Mouse (Mus musculus): ENCODE measurements around the gene Arhgap31. TPM values are rescaled to one million over a fixed set of nuclear protein-coding genes. Genes with fewer than 3 reads are reported as not detected.

Arhgap31 gene
- total and polyA plus RNA-seq, 3 experiments = 0.01 to 0.04 TPM; not detected in 1

GRCm38 (mm10) chr16:38637085-38637484 is 76.0 kb downstream of the Arhgap31 start:
- TF ChIP-seq MAFK (IDR thresholded peaks at IDR 0.05; ENCODE audit: borderline replicate concordance, low read depth, low read length) (no peak), USF1 (IDR thresholded peaks at IDR 0.05; ENCODE audit: low read depth, low read length) (no peak), ZNF384 (IDR thresholded peaks at IDR 0.05; ENCODE audit: low read depth, low read length) (no peak), POLR2A (IDR thresholded peaks at IDR 0.05; ENCODE audit: control insufficient read depth in 1 of 2, insufficient read depth in 1 of 2, low read depth in 1 of 2, low read length in 2 of 2, poor library complexity in 1 of 2) (no peak), E2F4 (IDR thresholded peaks at IDR 0.05; ENCODE audit: borderline replicate concordance, low read depth, low read length) (no peak), MXI1 (IDR thresholded peaks at IDR 0.05; ENCODE audit: low read depth, low read length) (no peak), KAT2A (conservative IDR thresholded peaks at IDR 0.05; ENCODE audit: low read depth, low read length) (no peak), CHD1 (IDR thresholded peaks at IDR 0.05; ENCODE audit: low read depth, low read length) (no peak), ZMIZ1 (IDR thresholded peaks at IDR 0.05; ENCODE audit: low read depth, low read length) (no peak), RCOR1 (IDR thresholded peaks at IDR 0.05; ENCODE audit: low read depth, low read length) (no peak), MAX (IDR thresholded peaks at IDR 0.05; ENCODE audit: low read length) (no peak)
- H3K27ac ChIP-seq (ENCODE audit: control insufficient read depth, low read depth, low read length) = no peak overlapping the region
- no peaks in the 10 kb centered on the region for H3K36me3 ChIP-seq (ENCODE audit: control insufficient read depth in 1 of 2, insufficient read depth in 2 of 2, low read length in 2 of 2)
- H3K4me3 ChIP-seq (ENCODE audit: control insufficient read depth in 1 of 2, insufficient read depth in 1 of 2, low read depth in 2 of 2, low read length in 2 of 2) = no peak overlapping the region
- H3K27me3 ChIP-seq (ENCODE audit: control insufficient read depth in 1 of 2, insufficient read depth in 2 of 2, low read length in 2 of 2) = peaks cover 3 to 4% of the 10 kb centered on the region in 2 experiments; a peak in 2 of 4 replicates
- no peak overlapping the region for H3K9ac ChIP-seq (ENCODE audit: control insufficient read depth, low read depth, low read length, poor library complexity, severe bottlenecking)
- H3K79me2 ChIP-seq (ENCODE audit: control insufficient read depth, insufficient read depth, low read length, poor library complexity) = no peaks in the 10 kb centered on the region
- DNase-seq (ENCODE audit: low read depth, low spot score) = no peak
- no peaks in the 10 kb centered on the region; a peak in 1 of 4 replicates for H3K4me1 ChIP-seq (ENCODE audit: control insufficient read depth in 1 of 2, insufficient read depth in 2 of 2, low read length in 2 of 2)
- no peaks in the 10 kb centered on the region for H3K9me3 ChIP-seq (replicated peaks; ENCODE audit: insufficient read depth, low read length)

- no peaks in the 10 kb centered on the region for H3K9me3 ChIP-seq (replicated peaks; ENCODE audit: insufficient read depth, low read length)
- no peak for TF ChIP-seq CHD1 (IDR thresholded peaks at IDR 0.05; ENCODE audit: low read depth, low read length)
- no peak for TF ChIP-seq JUND (IDR thresholded peaks at IDR 0.05; ENCODE audit: low read depth, low read length)
- TF ChIP-seq TCF12 (IDR thresholded peaks at IDR 0.05; ENCODE audit: low read depth, low read length) = no peak
- no peak for TF ChIP-seq MYC (IDR thresholded peaks at IDR 0.05; ENCODE audit: low read depth, low read length)
- TF ChIP-seq MAZ (IDR thresholded peaks at IDR 0.05; ENCODE audit: low read depth, low read length) = no peak
- no peak for TF ChIP-seq MYB (IDR thresholded peaks at IDR 0.05; ENCODE audit: low read depth, low read length)
- no peak for TF ChIP-seq MAX (IDR thresholded peaks at IDR 0.05; ENCODE audit: low read length)
- TF ChIP-seq E2F4 (IDR thresholded peaks at IDR 0.05; ENCODE audit: borderline replicate concordance, low read depth, low read length) = no peak
- TF ChIP-seq ELF1 (IDR thresholded peaks at IDR 0.05; ENCODE audit: low read depth, low read length) = no peak
- no peak for TF ChIP-seq UBTF (IDR thresholded peaks at IDR 0.05; ENCODE audit: borderline replicate concordance, insufficient read depth, low read depth, low read length)
- TF ChIP-seq POLR2A (IDR thresholded peaks at IDR 0.05; ENCODE audit: control insufficient read depth in 1 of 2, insufficient read depth in 1 of 2, low read depth in 1 of 2, low read length in 2 of 2, poor library complexity in 1 of 2) = no peak
- TF ChIP-seq RAD21 (IDR thresholded peaks at IDR 0.05; ENCODE audit: low read depth, low read length) = no peak
- TF ChIP-seq GATA1 (IDR thresholded peaks at IDR 0.05; ENCODE audit: low read depth, low read length) = no peak
- no peak for TF ChIP-seq ETS1 (IDR thresholded peaks at IDR 0.05; ENCODE audit: low read depth, low read length)
- no peak for TF ChIP-seq KAT2A (conservative IDR thresholded peaks at IDR 0.05; ENCODE audit: low read depth, low read length)
- TF ChIP-seq POLR2AphosphoS5 (IDR thresholded peaks at IDR 0.05; ENCODE audit: borderline replicate concordance, low read depth, low read length) = no peak
- peaks cover 3 to 4% of the 10 kb centered on the region in 2 experiments; a peak in 2 of 4 replicates for H3K27me3 ChIP-seq (ENCODE audit: control insufficient read depth in 1 of 2, insufficient read depth in 2 of 2, low read length in 2 of 2)
- H3K79me2 ChIP-seq (ENCODE audit: control insufficient read depth, insufficient read depth, low read length, poor library complexity) = no peaks in the 10 kb centered on the region
- no peak overlapping the region for H3K27ac ChIP-seq (ENCODE audit: control insufficient read depth, low read depth, low read length)
- H3K36me3 ChIP-seq (ENCODE audit: control insufficient read depth in 1 of 2, insufficient read depth in 2 of 2, low read length in 2 of 2) = no peaks in the 10 kb centered on the region
- no peak overlapping the region for H3K4me3 ChIP-seq (ENCODE audit: control insufficient read depth in 1 of 2, insufficient read depth in 1 of 2, low read depth in 2 of 2, low read length in 2 of 2)
- no peak overlapping the region for H3K9ac ChIP-seq (ENCODE audit: control insufficient read depth, low read depth, low read length, poor library complexity, severe bottlenecking)
- no peak for DNase-seq (ENCODE audit: low read depth, low spot score)
- H3K4me1 ChIP-seq (ENCODE audit: control insufficient read depth in 1 of 2, insufficient read depth in 2 of 2, low read length in 2 of 2) = no peaks in the 10 kb centered on the region; a peak in 1 of 4 replicates
Observed at GRCm38 (mm10) chr16:38636682-38637081, 76.4 kb downstream of the Arhgap31 start.
